Mouse (Mus musculus) embryonic facial prominence, embryonic 14.5 days (tissue): ENCODE results near the gene Trmt13. TPM values are rescaled to one million over a fixed set of nuclear protein-coding genes. Genes with fewer than 3 reads are reported as not detected.

Experiments
- ATAC-seq: fragments of 200-750 bp; cut with Nextera tagmentation; 2 replicates; pipeline ENCODE4 v1.8.0; 2017; ENCODE audit warnings: low read depth, moderate number of reproducible peaks, moderate TSS enrichment
- DNase-seq: peaks from one replicate; pipeline ENCODE4 v3.0.0-alpha.2; 2015; ENCODE audit warnings: low spot score
- H3K27ac ChIP-seq: fragments of 300-500 bp; sonication (generic); replicated peaks from 2 replicates; pipeline ENCODE4 v1.5.1; 2014; ENCODE audit warnings: low read depth, mild to moderate bottlenecking, low read length, moderate library complexity
- H3K27me3 ChIP-seq: fragments of 300-500 bp; sonication (generic); replicated peaks from 2 replicates; pipeline ENCODE4 v1.6.1; 2014; ENCODE audit warnings: low read length; ENCODE audit not compliant: control insufficient read depth, insufficient read depth
- H3K36me3 ChIP-seq: fragments of 300-500 bp; sonication (generic); 2 replicates; pipeline ENCODE4 v1.6.1; 2014; ENCODE audit warnings: low read length, mixed read lengths; ENCODE audit not compliant: control insufficient read depth, insufficient read depth
- H3K4me1 ChIP-seq: fragments of 300-500 bp; sonication (generic); 2 replicates; pipeline ENCODE4 v1.6.1; 2014; ENCODE audit warnings: antibody characterized with exemption, low read length; ENCODE audit not compliant: control insufficient read depth, insufficient read depth
- H3K4me2 ChIP-seq: fragments of 300-500 bp; sonication (generic); 2 replicates; pipeline ENCODE4 v1.6.1; 2014; ENCODE audit warnings: low read depth, mild to moderate bottlenecking, low read length, moderate library complexity, mixed read lengths
- H3K4me3 ChIP-seq: fragments of 300-500 bp; sonication (generic); 2 replicates; pipeline ENCODE4 v1.5.1; 2014; ENCODE audit warnings: low read depth, mild to moderate bottlenecking, low read length
- H3K9ac ChIP-seq: fragments of 300-500 bp; sonication (generic); 2 replicates; pipeline ENCODE4 v1.6.1; 2014; ENCODE audit warnings: low read depth, mild to moderate bottlenecking, low read length, moderate library complexity, mixed read lengths
- H3K9me3 ChIP-seq: fragments of 300-500 bp; sonication (generic); 2 replicates; pipeline ENCODE4 v1.6.1; 2016; ENCODE audit warnings: low read length; ENCODE audit not compliant: control insufficient read depth
- WGBS: fragments of 180-500 bp; shearing (Covaris S2); extraction: QIAGEN DNeasy Blood & Tissue Kit; methylation state at CpG from one replicate; pipeline ENCODE4 v1.1.7; 2014; 5-methylcytosine and 5-hydroxymethylcytosine counted together
- polyA plus RNA-seq: library from polyadenylated mRNA; unstranded; fragments of >200 nt; fragmentation: Nextera tagmentation; extraction: Ambion mirVana; gene quantifications from 2 replicates; pipeline ENCODE4 v1.2.1, GENCODE M21; 2014

Trmt13 gene
- polyA plus RNA-seq, 1 experiment from 2014 or later = 17.5 TPM

GRCm38 (mm10) chr3:116618855-116619254 lies 4.5 kb upstream of the Trmt13 start:
- Histone ChIP-seq H3K9ac (no peak overlapping the region), H3K9me3 (no peaks in the 10 kb centered on the region), H3K4me1 (no peaks in the 10 kb centered on the region), H3K27me3 (no peaks in the 10 kb centered on the region), H3K27ac (no peak overlapping the region), H3K4me3 (no peak overlapping the region), H3K4me2 (no peak overlapping the region), H3K36me3 (peaks cover 54% of the 10 kb centered on the region)
- DNase-seq (no peak), ATAC-seq (no peak)
- WGBS = 86% methylated on average over 6 of the region's 6 CpGs

- DNase-seq (no peak), ATAC-seq (no peak)
- Histone ChIP-seq H3K9me3 (no peaks in the 10 kb centered on the region), H3K4me2 (no peak overlapping the region), H3K9ac (no peak overlapping the region), H3K36me3 (peaks cover 60% of the 10 kb centered on the region), H3K27me3 (no peaks in the 10 kb centered on the region), H3K4me1 (no peaks in the 10 kb centered on the region), H3K4me3 (no peak overlapping the region), H3K27ac (no peak overlapping the region)
- WGBS = 91% methylated on average over 8 of the region's 8 CpGs
Observed at GRCm38 (mm10) chr3:116615318-116616068, 1.1 kb upstream of the Trmt13 start.

GRCm38 (mm10) chr3:116604570-116604969 lies 9.8 kb downstream of the Trmt13 start:
- Histone ChIP-seq H3K27me3 (no peaks in the 10 kb centered on the region), H3K27ac (no peak overlapping the region), H3K4me1 (no peaks in the 10 kb centered on the region), H3K4me2 (no peak overlapping the region), H3K36me3 (peaks cover 21% of the 10 kb centered on the region; the same call in 1 of the 2 replicates), H3K9ac (no peak overlapping the region), H3K4me3 (no peak overlapping the region), H3K9me3 (no peaks in the 10 kb centered on the region)
- 64% methylated on average over 9 of the region's 9 CpGs for WGBS
- DNase-seq (peak; percentile 7), ATAC-seq (no peak)

- H3K9ac ChIP-seq = no peak overlapping the region
- no peaks in the 10 kb centered on the region for H3K36me3 ChIP-seq
- DNase-seq = no peak
- H3K4me3 ChIP-seq = no peak overlapping the region
- no peaks in the 10 kb centered on the region for H3K27me3 ChIP-seq
- ATAC-seq = no peak
- 90% methylated on average over 5 of the region's 5 CpGs for WGBS
- H3K9me3 ChIP-seq = no peaks in the 10 kb centered on the region
- H3K4me2 ChIP-seq = no peak overlapping the region
- H3K4me1 ChIP-seq = no peaks in the 10 kb centered on the region
- H3K27ac ChIP-seq = no peak overlapping the region
Observed at GRCm38 (mm10) chr3:116601781-116602180, 12.6 kb downstream of the Trmt13 start.

DNA sequence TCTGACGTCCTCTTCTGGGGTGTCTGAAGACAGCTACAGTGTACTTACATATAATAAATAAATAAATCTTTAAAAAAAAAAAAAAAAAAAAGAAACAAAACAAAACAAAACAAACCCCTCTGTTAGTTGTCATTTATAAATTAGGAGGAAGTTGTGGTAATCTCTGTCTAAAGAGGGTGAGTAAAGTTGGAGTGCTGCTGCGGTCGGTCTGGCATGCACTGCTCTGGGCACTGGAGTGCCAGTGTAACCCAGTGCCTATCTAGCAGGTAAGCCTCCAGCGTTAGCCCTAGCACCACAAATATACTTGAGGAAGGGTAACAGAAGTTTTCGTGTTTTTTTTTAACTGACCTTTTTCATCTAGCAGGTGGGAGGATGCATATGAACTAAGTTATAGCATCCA lies 13.4 kb downstream of the Trmt13 start:
- Histone ChIP-seq H3K4me2 (no peak overlapping the region), H3K4me3 (no peak overlapping the region), H3K4me1 (peaks cover 2% of the 10 kb centered on the region), H3K36me3 (no peaks in the 10 kb centered on the region), H3K9me3 (no peaks in the 10 kb centered on the region), H3K27me3 (no peaks in the 10 kb centered on the region), H3K9ac (no peak overlapping the region), H3K27ac (no peak overlapping the region)
- WGBS = 87% methylated on average over 5 of the region's 5 CpGs
- DNase-seq = no peak
- no peak for ATAC-seq

GRCm38 (mm10) chr3:116599705-116600104 lies 14.7 kb downstream of the Trmt13 start:
- DNase-seq (no peak), ATAC-seq (no peak)
- H3K4me1 ChIP-seq = peaks cover 4% of the 10 kb centered on the region
- no peaks in the 10 kb centered on the region for H3K36me3 ChIP-seq
- H3K27ac ChIP-seq = no peak overlapping the region
- 81% methylated on average over 2 of the region's 2 CpGs for WGBS
- H3K27me3 ChIP-seq = no peaks in the 10 kb centered on the region
- H3K4me3 ChIP-seq = no peak overlapping the region
- H3K9me3 ChIP-seq = no peaks in the 10 kb centered on the region
- no peak overlapping the region for H3K9ac ChIP-seq
- no peak overlapping the region for H3K4me2 ChIP-seq

DNA sequence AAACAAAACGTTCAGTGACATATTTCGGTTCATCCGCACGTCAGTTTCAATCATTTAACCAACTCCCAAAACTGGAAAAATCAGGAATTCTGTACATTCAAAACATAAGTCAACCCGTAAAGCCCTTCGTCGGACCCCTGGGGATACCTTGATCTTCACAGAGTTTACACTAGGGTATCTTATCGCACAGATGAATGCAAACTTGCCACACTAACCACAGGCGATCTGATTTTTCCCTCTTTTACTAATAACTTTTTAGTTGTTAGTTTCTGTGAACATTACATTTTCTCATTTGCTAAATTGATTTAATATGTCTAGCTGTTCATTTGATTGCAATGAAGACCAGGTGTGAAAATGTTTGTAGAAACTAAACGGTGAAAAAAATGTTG lies 18.8 kb downstream of the Trmt13 start:
- 5% methylated on average over 10 of the region's 10 CpGs for WGBS
- Histone ChIP-seq H3K9me3 (no peaks in the 10 kb centered on the region), H3K27ac (no peak overlapping the region), H3K4me1 (peaks cover 7% of the 10 kb centered on the region), H3K36me3 (peaks cover 13% of the 10 kb centered on the region), H3K4me3 (peak overlapping the region; percentile 69), H3K9ac (peak overlapping the region; percentile 71), H3K4me2 (peak overlapping the region; percentile 75), H3K27me3 (no peaks in the 10 kb centered on the region)
- DNase-seq (no peak), ATAC-seq (no peak)

DNA sequence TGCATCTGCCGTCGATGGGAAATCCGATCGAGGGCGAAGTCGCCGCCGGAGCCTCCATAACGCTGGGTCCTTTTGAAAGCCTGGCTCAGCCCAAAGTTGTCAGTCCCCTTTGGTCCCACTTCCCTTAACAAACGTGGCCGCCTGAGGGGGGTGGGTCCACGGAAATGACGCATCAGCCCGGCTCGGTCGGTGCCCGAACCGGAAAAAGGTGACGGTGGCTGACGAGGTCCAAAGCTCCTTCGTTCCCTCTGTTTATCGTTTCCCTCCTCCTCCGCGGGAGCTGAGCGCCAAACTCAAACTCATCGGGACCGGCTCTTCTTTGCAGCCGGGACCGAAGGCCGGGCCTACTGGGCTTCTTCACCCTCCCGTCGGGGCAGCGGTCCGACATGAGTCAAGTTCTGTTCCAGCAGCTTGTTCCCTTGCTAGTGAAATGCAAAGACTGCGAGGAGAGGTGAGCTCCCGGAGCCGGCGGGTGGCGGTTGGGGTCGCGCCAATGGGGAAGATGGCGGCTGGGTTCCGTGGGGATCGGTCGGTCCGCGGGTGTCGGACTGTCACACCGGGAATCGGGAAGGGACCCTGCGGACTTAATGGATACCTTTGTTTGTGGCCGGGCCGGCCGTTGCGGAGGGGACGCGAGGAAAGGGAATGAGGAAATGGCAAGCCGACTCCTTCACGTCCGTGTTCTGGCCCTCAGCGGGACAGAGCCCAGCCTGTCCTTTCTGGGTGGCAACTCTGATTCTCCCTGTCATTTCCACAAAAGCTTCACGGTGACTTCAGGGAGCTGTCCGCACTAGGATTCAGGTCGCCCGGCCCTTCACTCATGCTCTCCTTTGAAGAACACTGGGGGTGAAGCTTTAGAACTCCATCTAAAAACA lies 19.4 kb downstream of the Trmt13 start, which contains the start of gene Sass6:
Sass6 (plus strand) TSS at position 255 of the 875 bp plus-strand sequence.
- peaks cover 7% of the 10 kb centered on the region for H3K4me1 ChIP-seq
- H3K4me2 ChIP-seq = peak within 1 kb of the TSS; percentile 75
- H3K27me3 ChIP-seq = no peaks in the 10 kb centered on the region
- peak; percentile 99 for DNase-seq
- WGBS = under 1% methylated on average over 59 of the region's 65 CpGs
- H3K4me3 ChIP-seq = peak within 1 kb of the TSS; percentile 69
- H3K36me3 ChIP-seq = peaks cover 19% of the 10 kb centered on the region
- peak within 1 kb of the TSS; percentile 75 for H3K27ac ChIP-seq
- peak within 1 kb of the TSS; percentile 71 for H3K9ac ChIP-seq
- no peaks in the 10 kb centered on the region for H3K9me3 ChIP-seq
- peak; percentile 98 for ATAC-seq
